Mouse (Mus musculus): Measurements from ENCODE around the gene Stac3. TPM values are rescaled to one million over a fixed set of nuclear protein-coding genes. Genes with fewer than 3 reads are reported as not detected.
A peak's percentile ranks its signal among the peaks of the same experiment; 100 is the strongest.

Gene Stac3
- total and polyA plus RNA-seq, 2 experiments = 0.37 to 0.49 TPM

- no peaks in the 10 kb centered on the region for H3K27me3 ChIP-seq (ENCODE audit: control insufficient read depth, insufficient read depth, low read length)
- TF ChIP-seq CTCF (IDR thresholded peaks at IDR 0.05; ENCODE audit: low read depth, low read length) (no peak), POLR2A (IDR thresholded peaks at IDR 0.05; ENCODE audit: extremely low read depth, insufficient read depth, low read length) (no peak)
- WGBS = 92% methylated on average over 7 of the region's 7 CpGs
- no peaks in the 10 kb centered on the region for H3K79me2 ChIP-seq (ENCODE audit: control insufficient read depth, insufficient read depth, low read length)
- no peak overlapping the region for H3K9ac ChIP-seq (ENCODE audit: low read depth, low read length)
- no peaks in the 10 kb centered on the region for H3K4me1 ChIP-seq (ENCODE audit: control insufficient read depth, insufficient read depth, low read length)
- no peak for DNase-seq (ENCODE audit: extremely low read depth, low read depth, low spot score)
- no peak overlapping the region for H3K4me3 ChIP-seq (ENCODE audit: insufficient read depth, low read depth, low read length)
- no peak overlapping the region for H3K27ac ChIP-seq (replicated peaks; ENCODE audit: insufficient read depth, low read depth, low read length)
- H3K36me3 ChIP-seq (ENCODE audit: control insufficient read depth, insufficient read depth, low read length) = peaks cover 35% of the 10 kb centered on the region
These were observed 12.6 kb upstream of the Stac3 start for GRCm38 (mm10) chr10:127488856-127489255.

GRCm38 (mm10) chr10:127490160-127491127 lies 11.0 kb upstream of the Stac3 start:
- no peak for DNase-seq (ENCODE audit: extremely low read depth, low read depth, low spot score)
- Histone ChIP-seq H3K27ac (replicated peaks; ENCODE audit: insufficient read depth, low read depth, low read length) (no peak overlapping the region), H3K9ac (ENCODE audit: low read depth, low read length) (no peak overlapping the region), H3K36me3 (ENCODE audit: control insufficient read depth, insufficient read depth, low read length) (peaks cover 36% of the 10 kb centered on the region), H3K79me2 (ENCODE audit: control insufficient read depth, insufficient read depth, low read length) (no peaks in the 10 kb centered on the region), H3K27me3 (ENCODE audit: control insufficient read depth, insufficient read depth, low read length) (no peaks in the 10 kb centered on the region), H3K4me1 (ENCODE audit: control insufficient read depth, insufficient read depth, low read length) (no peaks in the 10 kb centered on the region), H3K4me3 (ENCODE audit: insufficient read depth, low read depth, low read length) (no peak overlapping the region)
- TF ChIP-seq POLR2A (IDR thresholded peaks at IDR 0.05; ENCODE audit: extremely low read depth, insufficient read depth, low read length) (no peak), CTCF (IDR thresholded peaks at IDR 0.05; ENCODE audit: low read depth, low read length) (no peak)
- 94% methylated on average over 18 of the region's 18 CpGs for WGBS

- no peaks in the 10 kb centered on the region for H3K79me2 ChIP-seq (ENCODE audit: control insufficient read depth, insufficient read depth, low read length)
- no peaks in the 10 kb centered on the region for H3K27me3 ChIP-seq (ENCODE audit: control insufficient read depth, insufficient read depth, low read length)
- no peaks in the 10 kb centered on the region for H3K4me1 ChIP-seq (ENCODE audit: control insufficient read depth, insufficient read depth, low read length)
- H3K36me3 ChIP-seq (ENCODE audit: control insufficient read depth, insufficient read depth, low read length) = peaks cover 33% of the 10 kb centered on the region
- 89% methylated on average over 8 of the region's 8 CpGs for WGBS
- H3K9ac ChIP-seq (ENCODE audit: low read depth, low read length) = no peak overlapping the region
- no peak for DNase-seq (ENCODE audit: extremely low read depth, low read depth, low spot score)
- no peak overlapping the region for H3K4me3 ChIP-seq (ENCODE audit: insufficient read depth, low read depth, low read length)
- TF ChIP-seq CTCF (IDR thresholded peaks at IDR 0.05; ENCODE audit: low read depth, low read length) = no peak
- no peak for TF ChIP-seq POLR2A (IDR thresholded peaks at IDR 0.05; ENCODE audit: extremely low read depth, insufficient read depth, low read length)
- no peak overlapping the region for H3K27ac ChIP-seq (replicated peaks; ENCODE audit: insufficient read depth, low read depth, low read length)
These were observed 10.4 kb upstream of the Stac3 start for GRCm38 (mm10) chr10:127491128-127491512.

GRCm38 (mm10) chr10:127492118-127492517 lies 9.4 kb upstream of the Stac3 start:
- Histone ChIP-seq H3K27me3 (ENCODE audit: control insufficient read depth, insufficient read depth, low read length) (no peaks in the 10 kb centered on the region), H3K9ac (ENCODE audit: low read depth, low read length) (no peak overlapping the region), H3K36me3 (ENCODE audit: control insufficient read depth, insufficient read depth, low read length) (peaks cover 36% of the 10 kb centered on the region), H3K4me3 (ENCODE audit: insufficient read depth, low read depth, low read length) (no peak overlapping the region), H3K79me2 (ENCODE audit: control insufficient read depth, insufficient read depth, low read length) (no peaks in the 10 kb centered on the region), H3K4me1 (ENCODE audit: control insufficient read depth, insufficient read depth, low read length) (no peaks in the 10 kb centered on the region), H3K27ac (replicated peaks; ENCODE audit: insufficient read depth, low read depth, low read length) (0 out of 2 replicates have a peak overlapping the region, but pooled peaks have one; percentile 16)
- 20% methylated on average over 3 of the region's 3 CpGs for WGBS
- peak; percentile 92 for DNase-seq (ENCODE audit: extremely low read depth, low read depth, low spot score)
- no peak for TF ChIP-seq POLR2A (IDR thresholded peaks at IDR 0.05; ENCODE audit: extremely low read depth, insufficient read depth, low read length)
- no peak for TF ChIP-seq CTCF (IDR thresholded peaks at IDR 0.05; ENCODE audit: low read depth, low read length)

- Histone ChIP-seq H3K4me1 (ENCODE audit: control insufficient read depth, insufficient read depth, low read length) (no peaks in the 10 kb centered on the region), H3K27ac (replicated peaks; ENCODE audit: insufficient read depth, low read depth, low read length) (no peak overlapping the region), H3K9ac (ENCODE audit: low read depth, low read length) (no peak overlapping the region), H3K27me3 (ENCODE audit: control insufficient read depth, insufficient read depth, low read length) (no peaks in the 10 kb centered on the region), H3K4me3 (ENCODE audit: insufficient read depth, low read depth, low read length) (no peak overlapping the region), H3K79me2 (ENCODE audit: control insufficient read depth, insufficient read depth, low read length) (no peaks in the 10 kb centered on the region), H3K36me3 (ENCODE audit: control insufficient read depth, insufficient read depth, low read length) (peaks cover 22% of the 10 kb centered on the region)
- WGBS = 98% methylated on average over 3 of the region's 3 CpGs
- no peak for DNase-seq (ENCODE audit: extremely low read depth, low read depth, low spot score)
- TF ChIP-seq POLR2A (IDR thresholded peaks at IDR 0.05; ENCODE audit: extremely low read depth, insufficient read depth, low read length) = no peak
- no peak for TF ChIP-seq CTCF (IDR thresholded peaks at IDR 0.05; ENCODE audit: low read depth, low read length)
These were observed 5.3 kb upstream of the Stac3 start for GRCm38 (mm10) chr10:127496156-127496555.

GRCm38 (mm10) chr10:127499516-127499915 lies 2.0 kb upstream of the Stac3 start:
- Histone ChIP-seq H3K27me3 (ENCODE audit: control insufficient read depth, insufficient read depth, low read length) (no peaks in the 10 kb centered on the region), H3K4me1 (ENCODE audit: control insufficient read depth, insufficient read depth, low read length) (no peaks in the 10 kb centered on the region), H3K79me2 (ENCODE audit: control insufficient read depth, insufficient read depth, low read length) (no peaks in the 10 kb centered on the region), H3K36me3 (ENCODE audit: control insufficient read depth, insufficient read depth, low read length) (peaks cover 18% of the 10 kb centered on the region), H3K4me3 (ENCODE audit: insufficient read depth, low read depth, low read length) (no peak overlapping the region), H3K27ac (replicated peaks; ENCODE audit: insufficient read depth, low read depth, low read length) (no peak overlapping the region), H3K9ac (ENCODE audit: low read depth, low read length) (no peak overlapping the region)
- WGBS = 93% methylated on average over 5 of the region's 5 CpGs
- DNase-seq (ENCODE audit: extremely low read depth, low read depth, low spot score) = no peak
- no peak for TF ChIP-seq CTCF (IDR thresholded peaks at IDR 0.05; ENCODE audit: low read depth, low read length)
- no peak for TF ChIP-seq POLR2A (IDR thresholded peaks at IDR 0.05; ENCODE audit: extremely low read depth, insufficient read depth, low read length)

All from liver, adult 2 months (tissue).